Comparison of ENCODE assay signal across 23 mouse cellular contexts in genomic region chr1:152378311-152378710, GRCm38 (mm10). TPM values are rescaled to one million over a fixed set of nuclear protein-coding genes. Genes with fewer than 3 reads are reported as not detected.
"Had no signal": no experiment of that assay in that cellular context is flagged by ENCODE, and none has a peak within 500 bp of the region (broad histone marks: within the 10 kb centered on the region; RNA-seq: fewer than 3 reads in every experiment).

No protein-coding gene starts in this region.

- H3K27ac ChIP-seq: kidney, postnatal 0 days; layer of hippocampus, adult 2 months; left cerebral cortex, adult 2 months; limb, embryonic 12.5 days; limb, embryonic 15.5 days; liver, embryonic 14.5 days; macrophage; midbrain, embryonic 12.5 days; midbrain, embryonic 15.5 days; neural tube, embryonic 12.5 days had no signal

- H3K4me1 ChIP-seq: limb, embryonic 12.5 days; limb, embryonic 15.5 days; midbrain, embryonic 12.5 days; midbrain, embryonic 15.5 days; neural tube, embryonic 12.5 days had no signal

- H3K4me2 ChIP-seq: limb, embryonic 12.5 days; limb, embryonic 15.5 days; liver, embryonic 11.5 days; lung, embryonic 14.5 days; midbrain, embryonic 12.5 days; midbrain, embryonic 15.5 days; neural tube, embryonic 12.5 days had no signal

- DNase-seq: kidney, adult 2 months; kidney, postnatal 25 days; layer of hippocampus, postnatal 36 days; left cerebral cortex, postnatal 4 days; liver, postnatal 0 days; lung, embryonic 14.5 days; right cerebral cortex, adult 18-20 months; right cerebral cortex, postnatal 14 days; right cerebral cortex, postnatal 4 days; thymus, postnatal 25 days had no signal

- H3K36me3 ChIP-seq: midbrain, embryonic 12.5 days; midbrain, embryonic 15.5 days; neural tube, embryonic 12.5 days had no signal

- ATAC-seq: liver, postnatal 0 days; lung, postnatal 0 days; midbrain, embryonic 15.5 days had no signal

- H3K4me3 ChIP-seq: layer of hippocampus, adult 2 months; left cerebral cortex, adult 2 months; limb, embryonic 12.5 days; limb, embryonic 15.5 days; midbrain, embryonic 12.5 days; midbrain, embryonic 15.5 days; neural tube, embryonic 12.5 days had no signal

- H3K9me3 ChIP-seq: limb, embryonic 12.5 days; limb, embryonic 15.5 days; midbrain, embryonic 12.5 days; midbrain, embryonic 15.5 days; neural tube, embryonic 12.5 days had no signal

- H3K9ac ChIP-seq: limb, embryonic 12.5 days; limb, embryonic 15.5 days; liver, embryonic 14.5 days; liver, postnatal 0 days; lung, embryonic 14.5 days; midbrain, embryonic 12.5 days; midbrain, embryonic 15.5 days; neural tube, embryonic 12.5 days had no signal

- H3K27me3 ChIP-seq: limb, embryonic 12.5 days; limb, embryonic 15.5 days; midbrain, embryonic 12.5 days; midbrain, embryonic 15.5 days; neural tube, embryonic 12.5 days had no signal

RNA-seq across cellular contexts. Expression of gene Colgalt2, which starts 21.3 kb away (rescaled TPM):
- total RNA-seq: megakaryocyte, adult 5-6 weeks had no signal
- polyA plus RNA-seq: macrophage had no signal
